Mouse (Mus musculus) C3H10T1/2 (cell line): Measurements from ENCODE around the gene Olfr1076. TPM values are rescaled to one million over a fixed set of nuclear protein-coding genes. Genes with fewer than 3 reads are reported as not detected.

Experiments
- polyA plus RNA-seq, 2 experiments: library from polyadenylated mRNA; unstranded; fragments of >200 nt; fragmentation: generic; extraction: Trizol; gene quantifications; one replicate each; pipeline ENCODE4 v1.2.1; 2012; ENCODE audit warnings: missing spikeins in 2 of 2

The Olfr1076 gene
- polyA plus RNA-seq = not detected

DNA sequence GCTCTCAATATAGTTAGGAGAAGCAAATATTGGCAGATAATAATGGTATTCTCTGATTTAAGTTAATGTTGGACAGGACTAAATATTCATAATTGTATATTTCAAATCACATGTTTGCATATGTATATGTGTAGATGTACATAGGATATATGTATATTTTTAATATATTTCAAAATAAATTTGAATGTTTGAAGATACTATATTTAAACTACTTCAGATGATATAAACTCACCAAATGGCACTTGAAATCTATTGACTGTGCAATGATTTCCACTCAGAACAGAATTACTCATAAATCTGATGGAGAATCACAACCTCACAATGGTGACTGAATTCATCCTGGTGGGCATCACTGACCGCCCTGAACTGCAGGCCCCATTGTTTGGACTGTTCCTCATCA, at the start of gene Olfr1076:
Gene Olfr1076 (plus strand): TSS at position 301 of the 400 bp plus-strand sequence.

DNA sequence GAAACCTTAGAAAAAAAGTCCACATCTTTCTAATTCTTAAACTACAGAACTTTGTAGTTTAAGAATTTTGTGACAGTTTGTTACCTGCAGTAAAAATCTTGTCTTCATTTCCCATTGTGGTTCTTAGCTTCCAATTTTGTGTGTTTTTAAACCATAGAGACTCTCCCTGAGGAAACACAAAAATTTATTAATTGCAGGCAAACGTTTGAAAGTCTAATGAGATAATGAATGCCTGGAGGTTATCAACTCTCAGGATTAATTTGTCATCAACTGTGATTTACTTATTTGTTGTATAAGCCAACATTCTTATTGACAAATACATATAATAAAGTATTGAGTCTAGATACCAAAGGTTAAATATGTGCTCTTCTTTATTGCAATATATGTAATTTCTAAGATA, 21.0 kb upstream of the Olfr1076 start, which contains the start of gene Olfr228:
Gene Olfr228 (minus strand): TSS at position 101 of the 400 bp plus-strand sequence.

DNA sequence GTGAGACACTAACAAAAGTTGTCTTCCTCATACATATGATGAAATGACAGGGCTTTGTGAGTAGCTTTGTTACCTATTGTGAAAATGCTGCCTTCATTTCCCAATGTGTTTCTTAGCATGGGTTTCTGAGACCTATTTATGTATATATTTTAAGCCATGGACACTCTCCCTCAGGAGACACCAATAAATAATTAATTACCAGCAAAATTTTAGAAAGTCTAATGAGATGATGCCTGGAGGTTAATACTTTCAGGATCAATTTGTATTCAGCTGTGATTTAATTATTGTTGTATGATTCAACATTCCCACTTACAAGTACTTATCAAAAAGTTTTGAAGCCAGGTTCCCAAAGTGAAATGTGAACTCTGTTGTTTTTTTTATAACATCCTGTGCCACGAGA, 34.1 kb downstream of the Olfr1076 start, which contains the start of gene Olfr1079:
Gene Olfr1079 (minus strand): TSS at position 101 of the 400 bp plus-strand sequence.

DNA sequence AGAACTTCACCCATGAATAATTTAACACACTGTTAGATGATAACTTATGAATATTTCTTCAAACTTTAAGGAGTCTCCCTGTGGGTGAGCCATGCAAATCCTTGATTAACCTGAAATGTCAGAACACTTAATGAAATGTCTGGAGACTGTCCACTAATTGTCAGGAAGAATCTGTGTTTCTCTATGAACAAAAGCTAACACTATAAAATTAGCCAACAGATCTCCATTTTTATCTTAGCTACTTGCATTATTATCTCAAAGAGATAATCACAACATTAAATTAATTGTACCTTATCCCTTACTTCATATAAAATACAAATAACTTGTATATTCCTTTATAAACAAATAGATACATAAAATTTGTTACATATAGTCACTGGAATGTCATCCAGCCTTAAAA, 49.9 kb downstream of the Olfr1076 start, which contains the start of gene Olfr1080:
Gene Olfr1080 (minus strand): TSS at position 101 of the 400 bp plus-strand sequence.

Other genes with a start within 250 kb of the Olfr1076 start
- not detected for gene Olfr1051, start 229.4 kb upstream of the Olfr1076 start, polyA plus RNA-seq
- gene Olfr1052, start 216.0 kb upstream of the Olfr1076 start, polyA plus RNA-seq = not detected
- not detected for gene Olfr1053, start 193.2 kb upstream of the Olfr1076 start, polyA plus RNA-seq
- gene Olfr1054, start 173.0 kb upstream of the Olfr1076 start, polyA plus RNA-seq = not detected
- gene Olfr1055, start 158.2 kb upstream of the Olfr1076 start, polyA plus RNA-seq = not detected
- not detected for gene Olfr1056, start 146.0 kb upstream of the Olfr1076 start, polyA plus RNA-seq
- gene Olfr1057, start 130.1 kb upstream of the Olfr1076 start, polyA plus RNA-seq = not detected
- not detected for gene Olfr1058, start 119.9 kb upstream of the Olfr1076 start, polyA plus RNA-seq
- not detected for gene Olfr1061, start 94.4 kb upstream of the Olfr1076 start, polyA plus RNA-seq
- not detected for gene Olfr1062, start 81.7 kb upstream of the Olfr1076 start, polyA plus RNA-seq
- gene Olfr1065, start 57.9 kb upstream of the Olfr1076 start, polyA plus RNA-seq = not detected
- gene Olfr1066, start 52.2 kb upstream of the Olfr1076 start, polyA plus RNA-seq = not detected
- not detected for gene Olfr228, start 21.1 kb upstream of the Olfr1076 start, polyA plus RNA-seq
- gene Olfr1079, start 34.0 kb downstream of the Olfr1076 start, polyA plus RNA-seq = not detected
- not detected for gene Olfr1080, start 49.8 kb downstream of the Olfr1076 start, polyA plus RNA-seq
- not detected for gene Olfr1082, start 90.5 kb downstream of the Olfr1076 start, polyA plus RNA-seq
- gene Olfr1084, start 131.3 kb downstream of the Olfr1076 start, polyA plus RNA-seq = not detected
- gene Olfr1085, start 153.6 kb downstream of the Olfr1076 start, polyA plus RNA-seq = not detected
- gene Olfr1086, start 171.6 kb downstream of the Olfr1076 start, polyA plus RNA-seq = not detected
- gene Olfr1087, start 189.9 kb downstream of the Olfr1076 start, polyA plus RNA-seq = not detected
- gene Olfr1089, start 225.2 kb downstream of the Olfr1076 start, polyA plus RNA-seq = not detected